ENCODE assay signal across 8 mouse cellular contexts in genomic region chr8:69808864-69809403, GRCm38 (mm10). TPM values are rescaled to one million over a fixed set of nuclear protein-coding genes. Genes with fewer than 3 reads are reported as not detected.
DNase-seq lines count a peak whose midpoint lies in the region; ATAC-seq and TF ChIP-seq lines count a peak whose summit lies in the region.

No protein-coding gene starts in this region.

- H3K4me1 ChIP-seq in G1E (ENCODE audit: insufficient read depth, low read depth, low read length): peaks cover 60% of the 10 kb centered on the region
- H3K4me1 ChIP-seq in forebrain, embryonic 13.5 days: peaks cover 16% of the 10 kb centered on the region; the same call in 1 of the 2 replicates
- H3K4me1 ChIP-seq in megakaryocyte, embryonic 14.5 days: peaks cover 49% of the 10 kb centered on the region

- peak overlapping the region; percentile 83 for H3K4me3 ChIP-seq in G1E (ENCODE audit: low read depth, low read length)
- H3K4me3 ChIP-seq in forebrain, embryonic 13.5 days: peak overlapping the region; percentile 59
- H3K4me3 ChIP-seq in megakaryocyte, embryonic 14.5 days (replicated peaks): peak overlapping the region; percentile 93

- H3K9me3 ChIP-seq in G1E (replicated peaks): no peaks in the 10 kb centered on the region
- H3K9me3 ChIP-seq in forebrain, embryonic 13.5 days (replicated peaks): no peaks in the 10 kb centered on the region
- H3K9me3 ChIP-seq in megakaryocyte, embryonic 14.5 days: no peaks in the 10 kb centered on the region

- peaks cover 90% of the 10 kb centered on the region for H3K36me3 ChIP-seq in G1E (replicated peaks)
- H3K36me3 ChIP-seq in forebrain, embryonic 13.5 days (ENCODE audit: poor library complexity, severe bottlenecking): peaks cover 74% of the 10 kb centered on the region
- H3K36me3 ChIP-seq in megakaryocyte, embryonic 14.5 days (replicated peaks; ENCODE audit: low read length): peaks cover 76% of the 10 kb centered on the region

- H3K4me2 ChIP-seq in forebrain, embryonic 13.5 days: peak overlapping the region; percentile 86

- peak; percentile 16 for DNase-seq in heart, adult 8-10 months (ENCODE audit: low spot score)
- no peak for DNase-seq in heart, postnatal 4 days
- peak; percentile 87 for DNase-seq in G1E (ENCODE audit: low spot score)
- DNase-seq in kidney, postnatal 10 days: peak; percentile 46
- DNase-seq in spleen, postnatal 36 days (ENCODE audit: low spot score in 2 of 2): peak; percentile 71 to 76
- no peak for DNase-seq in cerebellum, adult 11 months

- H3K27me3 ChIP-seq in G1E (ENCODE audit: insufficient read depth, low read length): no peaks in the 10 kb centered on the region
- no peaks in the 10 kb centered on the region for H3K27me3 ChIP-seq in forebrain, embryonic 13.5 days
- no peaks in the 10 kb centered on the region for H3K27me3 ChIP-seq in megakaryocyte, embryonic 14.5 days (replicated peaks)

- TF ChIP-seq CTCF in G1E (IDR thresholded peaks at IDR 0.05; ENCODE audit: low read depth, low read length): no peak

- peak overlapping the region; percentile 63 for H3K27ac ChIP-seq in forebrain, embryonic 13.5 days

- peak overlapping the region; percentile 78 for H3K9ac ChIP-seq in forebrain, embryonic 13.5 days

- WGBS in forebrain, embryonic 13.5 days: 3% methylated on average over 23 of the region's 23 CpGs

- peak; percentile 37; the same call in 1 of the 2 replicates for ATAC-seq in G1E (ENCODE audit: extremely low read depth, insufficient number of reproducible peaks, low FRiP score, poor library complexity, severe bottlenecking)
- ATAC-seq in forebrain, embryonic 13.5 days: peak; percentile 73

RNA-seq across cellular contexts. Expression of gene Gmip, which starts 0.5 kb away (rescaled TPM):
- total RNA-seq in heart, adult 8-10 months (2022): 1 to 10 TPM; 4.1 to 6.9 (median 4.8) TPM
- 1 to 10 TPM; 6.1 to 8.1 TPM for total RNA-seq in heart, postnatal 4 days (2021)
- total RNA-seq in G1E (2014; fragmentation: Nextera tagmentation) (60.0 and 61.2 TPM in 2 replicates), G1E (2017) (45.2 and 48.0 TPM in 2 replicates)
- 53.2 and 85.2 TPM in 2 replicates for polyA plus RNA-seq in G1E (2012)
- 24.0 and 28.6 TPM in 2 replicates for polyA plus RNA-seq in forebrain, embryonic 13.5 days (2015; fragmentation: Nextera tagmentation; extraction: Ambion mirVana)
- 7.0 and 14.6 TPM in 2 replicates for polyA plus RNA-seq in megakaryocyte, embryonic 14.5 days (2012; ENCODE audit: insufficient read depth, low replicate concordance)

RNA-seq across cellular contexts. Expression of gene Lpar2, which starts 13.3 kb away (rescaled TPM):
- total RNA-seq in heart, adult 8-10 months (2022): under 1 TPM in 3 of 4 experiments, not detected in 1; 0.22 to 0.31 (median 0.26) TPM
- total RNA-seq in heart, postnatal 4 days (2021): 1 to 10 TPM in 1 of 2 experiments, under 1 TPM in 1; 0.91 to 1.1 TPM
- total RNA-seq in G1E (2014; fragmentation: Nextera tagmentation) (2.5 and 4.3 TPM in 2 replicates), G1E (2017) (1.5 and 1.8 TPM in 2 replicates)
- 0.65 and 0.69 TPM in 2 replicates for polyA plus RNA-seq in G1E (2012)
- 0.88 and 0.89 TPM in 2 replicates for polyA plus RNA-seq in forebrain, embryonic 13.5 days (2015; fragmentation: Nextera tagmentation; extraction: Ambion mirVana)
- 0.08 TPM in 1 of 2 replicates, not detected in the other for polyA plus RNA-seq in megakaryocyte, embryonic 14.5 days (2012; ENCODE audit: insufficient read depth, low replicate concordance)

RNA-seq across cellular contexts. Expression of gene Zfp866, which starts 18.0 kb away (rescaled TPM):
- total RNA-seq in heart, adult 8-10 months (2022): 10 to 100 TPM; 13.7 to 15.6 (median 15.0) TPM
- 10 to 100 TPM; 19.1 to 19.9 TPM for total RNA-seq in heart, postnatal 4 days (2021)
- total RNA-seq in G1E (2014; fragmentation: Nextera tagmentation): 32.8 and 36.6 TPM in 2 replicates
- total RNA-seq in G1E (2017): 35.3 and 35.4 TPM in 2 replicates
- polyA plus RNA-seq in G1E (2012): 1.2 and 1.9 TPM in 2 replicates
- polyA plus RNA-seq in forebrain, embryonic 13.5 days (2015; fragmentation: Nextera tagmentation; extraction: Ambion mirVana): 43.0 and 45.4 TPM in 2 replicates
- polyA plus RNA-seq in megakaryocyte, embryonic 14.5 days (2012; ENCODE audit: insufficient read depth, low replicate concordance): not detected in 2 replicates

RNA-seq across cellular contexts. Expression of gene Atp13a1, which starts 18.0 kb away (rescaled TPM):
- 10 to 100 TPM; 12.5 to 13.6 (median 13.4) TPM for total RNA-seq in heart, adult 8-10 months (2022)
- 10 to 100 TPM; 22.3 to 22.5 TPM for total RNA-seq in heart, postnatal 4 days (2021)
- total RNA-seq in G1E (2014; fragmentation: Nextera tagmentation): 27.8 and 29.8 TPM in 2 replicates
- total RNA-seq in G1E (2017): 17.8 and 23.8 TPM in 2 replicates
- polyA plus RNA-seq in G1E (2012): 40.7 and 43.6 TPM in 2 replicates
- 41.7 and 45.5 TPM in 2 replicates for polyA plus RNA-seq in forebrain, embryonic 13.5 days (2015; fragmentation: Nextera tagmentation; extraction: Ambion mirVana)
- polyA plus RNA-seq in megakaryocyte, embryonic 14.5 days (2012; ENCODE audit: insufficient read depth, low replicate concordance): 21.5 and 34.8 TPM in 2 replicates

RNA-seq across cellular contexts. Expression of gene Pbx4, which starts 23.4 kb away (rescaled TPM):
- total RNA-seq in heart, adult 8-10 months (2022): under 1 TPM in 2 of 4 experiments, not detected in 2; 0.29 to 1.00 TPM
- 1 to 10 TPM; 1.1 to 1.2 TPM for total RNA-seq in heart, postnatal 4 days (2021)
- 2.0 and 2.2 TPM in 2 replicates for total RNA-seq in G1E (2014; fragmentation: Nextera tagmentation)
- 3.7 and 4.4 TPM in 2 replicates for total RNA-seq in G1E (2017)
- 2.0 and 2.8 TPM in 2 replicates for polyA plus RNA-seq in G1E (2012)
- 63.5 and 67.7 TPM in 2 replicates for polyA plus RNA-seq in forebrain, embryonic 13.5 days (2015; fragmentation: Nextera tagmentation; extraction: Ambion mirVana)
- 1.7 TPM in 1 of 2 replicates, not detected in the other for polyA plus RNA-seq in megakaryocyte, embryonic 14.5 days (2012; ENCODE audit: insufficient read depth, low replicate concordance)

Comparison
In these comparisons a context has a peak if more than half of its experiments do, and no peak if none do; other contexts are left out.
1. DNase-seq: peak in heart, adult 8-10 months (single experiment), G1E (single experiment), kidney, postnatal 10 days (single experiment) and spleen, postnatal 36 days (2 of 2); none in heart, postnatal 4 days (single experiment) and cerebellum, adult 11 months (single experiment).
2. RNA of gene Gmip, which starts 0.5 kb away (total RNA-seq): 45.2 to 61.2 TPM in G1E; 6.1 to 8.1 TPM in heart, postnatal 4 days and 4.1 to 6.9 TPM in heart, adult 8-10 months; every median in the first group is over 4 times any median in the second.
3. Peak in every context shown above with its lines, with median percentiles within 50 percentile points of each other: H3K4me3 ChIP-seq.